Mouse (Mus musculus): ENCODE data around the gene Cfap97d2.

DNA sequence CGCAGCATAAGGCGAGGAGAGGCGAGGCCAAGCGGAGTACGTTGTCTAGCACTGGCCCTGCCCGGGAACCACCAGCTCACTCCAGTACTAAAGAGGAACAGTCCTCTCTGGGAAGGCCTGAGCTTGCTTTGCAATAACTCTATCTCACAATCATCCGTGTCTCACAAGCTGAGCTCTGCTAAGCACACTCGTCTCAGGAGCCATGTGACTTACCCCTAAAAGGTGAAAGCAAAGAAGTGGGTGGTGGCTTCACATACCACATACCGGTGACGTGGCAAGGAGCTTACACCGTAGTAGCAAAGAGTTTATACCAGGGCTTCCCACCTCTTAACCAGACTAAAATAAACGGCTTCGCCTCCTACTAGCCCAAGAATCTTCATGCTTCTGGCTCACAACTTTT is 45.4 kb upstream of the Cfap97d2 start:
- TF ChIP-seq GATA1 (IDR thresholded peaks at IDR 0.05; ENCODE audit: borderline replicate concordance, low read length) (no peak), FLI1 (IDR thresholded peaks at IDR 0.05; ENCODE audit: low read length) (no peak)

All from megakaryocyte, embryonic 14.5 days (primary cell).